Mouse (Mus musculus) liver, embryonic 13.5 days (tissue): ENCODE data around the gene Ptprg. TPM values are rescaled to one million over a fixed set of nuclear protein-coding genes. Genes with fewer than 3 reads are reported as not detected.

ENCODE experiments used
- ATAC-seq: fragments of 200-750 bp; cut with Nextera tagmentation; 2 replicates; pipeline ENCODE4 v1.8.0; 2017; ENCODE audit warnings: low read depth, mild to moderate bottlenecking, moderate number of reproducible peaks, moderate library complexity
- DNase-seq: peaks from one replicate; pipeline ENCODE4 v3.0.0; 2022
- H3K27ac ChIP-seq: fragments of 300-500 bp; sonication (generic); 2 replicates; pipeline ENCODE4 v1.5.1; 2015; ENCODE audit warnings: moderate library complexity, mild to moderate bottlenecking, inconsistent platforms
- H3K27me3 ChIP-seq: fragments of 300-500 bp; sonication (generic); 2 replicates; pipeline ENCODE4 v1.6.1; 2015; ENCODE audit warnings: mild to moderate bottlenecking, inconsistent platforms
- H3K36me3 ChIP-seq: fragments of 300-500 bp; sonication (generic); 2 replicates; pipeline ENCODE4 v1.6.1; 2015; ENCODE audit warnings: mild to moderate bottlenecking, inconsistent platforms
- H3K4me1 ChIP-seq: fragments of 300-500 bp; sonication (generic); replicated peaks from 2 replicates; pipeline ENCODE4 v1.6.1; 2015; ENCODE audit warnings: inconsistent platforms
- H3K4me2 ChIP-seq: fragments of 300-500 bp; sonication (generic); 2 replicates; pipeline ENCODE4 v1.6.1; 2015; ENCODE audit warnings: inconsistent platforms, mild to moderate bottlenecking, moderate library complexity
- H3K4me3 ChIP-seq: fragments of 300-500 bp; sonication (generic); replicated peaks from 2 replicates; pipeline ENCODE4 v1.5.1; 2015; ENCODE audit warnings: mild to moderate bottlenecking, inconsistent platforms
- H3K9ac ChIP-seq: fragments of 300-500 bp; sonication (generic); 2 replicates; pipeline ENCODE4 v1.6.1; 2015; ENCODE audit warnings: mild to moderate bottlenecking, inconsistent platforms
- H3K9me3 ChIP-seq: fragments of 300-500 bp; sonication (generic); replicated peaks from 2 replicates; pipeline ENCODE4 v1.6.1; 2016; ENCODE audit warnings: inconsistent platforms
- WGBS: fragments of 180-500 bp; shearing (Covaris S2); methylation state at CpG from one replicate; pipeline ENCODE4 v1.1.7; 2015; ENCODE audit not compliant: insufficient replicate concordance; 5-methylcytosine and 5-hydroxymethylcytosine counted together
- polyA plus RNA-seq: library from polyadenylated mRNA; unstranded; fragments of >200 nt; fragmentation: Nextera tagmentation; extraction: Ambion mirVana; gene quantifications from 2 replicates; pipeline ENCODE4 v1.2.1, GENCODE M21; 2015

Gene Ptprg
- polyA plus RNA-seq, 1 experiment from 2014 or later = 1.5 TPM

- Histone ChIP-seq H3K27me3 (no peaks in the 10 kb centered on the region), H3K4me1 (0 out of 2 replicates have a peak, but pooled peaks cover 5% of the 10 kb centered on the region), H3K4me3 (no peak overlapping the region), H3K4me2 (no peak overlapping the region), H3K9ac (no peak overlapping the region), H3K9me3 (no peaks in the 10 kb centered on the region), H3K36me3 (no peaks in the 10 kb centered on the region), H3K27ac (no peak overlapping the region)
- 47% methylated on average over 4 of the region's 4 CpGs for WGBS
- ATAC-seq (no peak), DNase-seq (no peak)
Observed at GRCm38 (mm10) chr14:12085078-12085477, 531.7 kb downstream of the Ptprg start.

GRCm38 (mm10) chr14:12086167-12086566, 532.8 kb downstream of the Ptprg start:
- Histone ChIP-seq H3K27me3 (no peaks in the 10 kb centered on the region), H3K4me1 (0 out of 2 replicates have a peak, but pooled peaks cover 5% of the 10 kb centered on the region), H3K27ac (no peak overlapping the region), H3K9me3 (no peaks in the 10 kb centered on the region), H3K4me2 (no peak overlapping the region), H3K36me3 (no peaks in the 10 kb centered on the region), H3K4me3 (no peak overlapping the region), H3K9ac (no peak overlapping the region)
- WGBS = 51% methylated on average over 5 of the region's 5 CpGs
- ATAC-seq (no peak), DNase-seq (no peak)

- no peak for DNase-seq
- Histone ChIP-seq H3K4me1 (no peaks in the 10 kb centered on the region), H3K4me2 (no peak overlapping the region), H3K9ac (no peak overlapping the region), H3K9me3 (no peaks in the 10 kb centered on the region), H3K4me3 (no peak overlapping the region), H3K27me3 (no peaks in the 10 kb centered on the region), H3K27ac (no peak overlapping the region), H3K36me3 (no peaks in the 10 kb centered on the region)
- no peak for ATAC-seq
Observed at GRCm38 (mm10) chr14:12089954-12090353, 536.6 kb downstream of the Ptprg start.

- no peak overlapping the region for H3K9ac ChIP-seq
- H3K4me1 ChIP-seq = no peaks in the 10 kb centered on the region
- no peak overlapping the region for H3K4me2 ChIP-seq
- no peaks in the 10 kb centered on the region for H3K27me3 ChIP-seq
- no peak for DNase-seq
- 60% methylated on average over 3 of the region's 3 CpGs for WGBS
- H3K36me3 ChIP-seq = no peaks in the 10 kb centered on the region
- no peaks in the 10 kb centered on the region for H3K9me3 ChIP-seq
- no peak overlapping the region for H3K4me3 ChIP-seq
- ATAC-seq = no peak
- no peak overlapping the region for H3K27ac ChIP-seq
Observed at GRCm38 (mm10) chr14:12091730-12092129, 538.4 kb downstream of the Ptprg start.

GRCm38 (mm10) chr14:12099390-12100333, 546.3 kb downstream of the Ptprg start:
- DNase-seq = no peak
- no peak overlapping the region for H3K4me2 ChIP-seq
- WGBS = 21% methylated on average over 12 of the region's 12 CpGs

GRCm38 (mm10) chr14:12102389-12103325, 549.3 kb downstream of the Ptprg start:
- Histone ChIP-seq H3K9me3 (no peaks in the 10 kb centered on the region), H3K27me3 (no peaks in the 10 kb centered on the region), H3K27ac (no peak overlapping the region), H3K4me3 (no peak overlapping the region), H3K4me2 (no peak overlapping the region), H3K4me1 (peaks cover 3% of the 10 kb centered on the region; the same call in 1 of the 2 replicates), H3K9ac (no peak overlapping the region), H3K36me3 (no peaks in the 10 kb centered on the region)
- ATAC-seq (no peak; the same call in 1 of the 2 replicates), DNase-seq (no peak)
- 56% methylated on average over 11 of the region's 11 CpGs for WGBS

More at GRCm38 (mm10) chr14:12099390-12100333, 546.3 kb downstream of the Ptprg start:
- Histone ChIP-seq H3K27me3 (no peaks in the 10 kb centered on the region), H3K27ac (no peak overlapping the region), H3K9me3 (no peaks in the 10 kb centered on the region), H3K4me1 (peaks cover 3% of the 10 kb centered on the region; the same call in 1 of the 2 replicates), H3K36me3 (no peaks in the 10 kb centered on the region), H3K9ac (no peak overlapping the region), H3K4me3 (no peak overlapping the region)
- no peak for ATAC-seq

GRCm38 (mm10) chr14:12104297-12105155, 551.2 kb downstream of the Ptprg start:
- Histone ChIP-seq H3K27me3 (no peaks in the 10 kb centered on the region), H3K4me1 (peaks cover 3% of the 10 kb centered on the region; the same call in 1 of the 2 replicates), H3K9ac (no peak overlapping the region), H3K36me3 (no peaks in the 10 kb centered on the region), H3K4me3 (no peak overlapping the region), H3K9me3 (no peaks in the 10 kb centered on the region), H3K27ac (peak overlapping the region; percentile 78), H3K4me2 (no peak overlapping the region)
- ATAC-seq = peak; percentile 56
- 53% methylated on average over 12 of the region's 12 CpGs for WGBS
- no peak for DNase-seq

GRCm38 (mm10) chr14:12105156-12105430, 551.8 kb downstream of the Ptprg start:
- no peaks in the 10 kb centered on the region for H3K9me3 ChIP-seq
- H3K4me1 ChIP-seq = peaks cover 3% of the 10 kb centered on the region; the same call in 1 of the 2 replicates
- peak overlapping the region; percentile 78 for H3K27ac ChIP-seq
- H3K9ac ChIP-seq = no peak overlapping the region
- ATAC-seq (peak; percentile 12; the same call in 1 of the 2 replicates), DNase-seq (no peak)
- no peaks in the 10 kb centered on the region for H3K36me3 ChIP-seq
- 69% methylated on average over 2 of the region's 2 CpGs for WGBS
- H3K4me2 ChIP-seq = no peak overlapping the region
- no peak overlapping the region for H3K4me3 ChIP-seq
- no peaks in the 10 kb centered on the region for H3K27me3 ChIP-seq

- WGBS = 56% methylated on average over 3 of the region's 3 CpGs
- Histone ChIP-seq H3K9ac (no peak overlapping the region), H3K4me2 (no peak overlapping the region), H3K4me3 (no peak overlapping the region), H3K27me3 (no peaks in the 10 kb centered on the region), H3K36me3 (no peaks in the 10 kb centered on the region), H3K27ac (peak overlapping the region; percentile 78), H3K4me1 (peaks cover under 1% of the 10 kb centered on the region; the same call in 1 of the 2 replicates), H3K9me3 (no peaks in the 10 kb centered on the region)
- ATAC-seq (no peak), DNase-seq (no peak)
Observed at GRCm38 (mm10) chr14:12105593-12105992, 552.3 kb downstream of the Ptprg start.

- no peak for DNase-seq
- Histone ChIP-seq H3K27ac (no peak overlapping the region), H3K4me2 (no peak overlapping the region), H3K36me3 (no peaks in the 10 kb centered on the region), H3K9ac (no peak overlapping the region), H3K9me3 (no peaks in the 10 kb centered on the region), H3K4me3 (no peak overlapping the region), H3K27me3 (no peaks in the 10 kb centered on the region), H3K4me1 (0 out of 2 replicates have a peak, but pooled peaks cover under 1% of the 10 kb centered on the region)
- no peak for ATAC-seq
- WGBS = 68% methylated on average over 7 of the region's 7 CpGs
Observed at GRCm38 (mm10) chr14:12107459-12107858, 554.1 kb downstream of the Ptprg start.
